Mouse (Mus musculus): ENCODE data around the gene Olfr610. TPM values are rescaled to one million over a fixed set of nuclear protein-coding genes. Genes with fewer than 3 reads are reported as not detected.
"Not testable (repeated sequence)": the region's sequence is repeated elsewhere in the genome, so short reads cannot be mapped to it uniquely, and the experiment has no call there.

Olfr610 gene
- not detected in 2 replicates for polyA plus RNA-seq (2016; fragmentation: Nextera tagmentation; extraction: Ambion mirVana)

GRCm38 (mm10) chr7:103512022-103512421, at the start of gene Olfr610:
TSS of gene Olfr610 (minus strand) at chr7:103512122.
- H3K4me3 ChIP-seq = no peak within 1 kb of the TSS
- H3K4me2 ChIP-seq (replicated peaks) = no peak within 1 kb of the TSS
- no peaks in the 10 kb centered on the region for H3K4me1 ChIP-seq
- H3K36me3 ChIP-seq = no peaks in the 10 kb centered on the region
- no peak for ATAC-seq (ENCODE audit: insufficient number of reproducible peaks, insufficient read depth, low FRiP score, low TSS enrichment)
- H3K9me3 ChIP-seq = no peaks in the 10 kb centered on the region
- 88% methylated on average over 2 of the region's 2 CpGs for WGBS
- H3K9ac ChIP-seq = no peak within 1 kb of the TSS
- no peaks in the 10 kb centered on the region for H3K27me3 ChIP-seq
- H3K27ac ChIP-seq = no peak within 1 kb of the TSS

DNA sequence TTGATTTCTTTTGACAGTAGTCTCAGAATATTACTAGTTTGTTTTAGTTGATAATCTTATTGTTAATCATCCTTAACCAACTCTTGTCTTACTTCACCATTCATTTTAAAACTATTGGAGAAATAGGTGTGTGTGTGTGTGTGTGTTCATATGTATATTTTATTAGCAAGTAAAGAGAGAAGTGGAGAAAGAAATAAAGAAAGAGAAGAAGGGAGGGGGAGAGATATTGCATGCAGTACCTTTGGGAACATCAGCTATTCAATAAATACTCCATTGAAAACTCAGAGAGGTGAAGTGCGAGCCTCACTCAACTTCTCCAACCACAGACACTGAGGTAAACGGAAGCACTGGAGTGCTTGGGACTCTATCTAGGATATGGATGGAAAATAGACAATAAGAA, 43.9 kb upstream of the Olfr610 start, which contains the start of gene Olfr615:
Olfr615 (plus strand) TSS at position 301 of the 400 bp plus-strand sequence.
- H3K4me3 ChIP-seq = no peak within 1 kb of the TSS
- H3K36me3 ChIP-seq = no peaks in the 10 kb centered on the region
- 75% methylated on average over 2 of the region's 2 CpGs for WGBS
- no peak for ATAC-seq (ENCODE audit: insufficient number of reproducible peaks, insufficient read depth, low FRiP score, low TSS enrichment)
- no peak within 1 kb of the TSS for H3K27ac ChIP-seq
- H3K27me3 ChIP-seq = no peaks in the 10 kb centered on the region
- H3K4me1 ChIP-seq = no peaks in the 10 kb centered on the region
- no peak within 1 kb of the TSS for H3K4me2 ChIP-seq (replicated peaks)
- H3K9ac ChIP-seq = no peak within 1 kb of the TSS
- H3K9me3 ChIP-seq = no peaks in the 10 kb centered on the region

GRCm38 (mm10) chr7:103547774-103548173, 35.9 kb upstream of the Olfr610 start, which contains the start of gene Olfr613:
TSS of gene Olfr613 (plus strand) at chr7:103548074.
- no peaks in the 10 kb centered on the region for H3K9me3 ChIP-seq
- no peaks in the 10 kb centered on the region for H3K4me1 ChIP-seq
- H3K36me3 ChIP-seq = no peaks in the 10 kb centered on the region
- H3K4me2 ChIP-seq (replicated peaks) = no peak within 1 kb of the TSS
- no peak for ATAC-seq (ENCODE audit: insufficient number of reproducible peaks, insufficient read depth, low FRiP score, low TSS enrichment)
- H3K27ac ChIP-seq = no peak within 1 kb of the TSS
- H3K27me3 ChIP-seq = no peaks in the 10 kb centered on the region
- H3K4me3 ChIP-seq = no peak within 1 kb of the TSS
- 74% methylated on average over 2 of the region's 2 CpGs for WGBS
- no peak within 1 kb of the TSS for H3K9ac ChIP-seq

GRCm38 (mm10) chr7:103542617-103543016, 30.7 kb upstream of the Olfr610 start, which contains the start of gene Olfr612:
TSS of gene Olfr612 (minus strand) at chr7:103542717.
- 87% methylated on average over 2 of the region's 2 CpGs for WGBS
- not testable (repeated sequence) for ATAC-seq (ENCODE audit: insufficient number of reproducible peaks, insufficient read depth, low FRiP score, low TSS enrichment); H3K27ac ChIP-seq; H3K4me2 ChIP-seq (replicated peaks); H3K36me3 ChIP-seq; H3K4me3 ChIP-seq; H3K9ac ChIP-seq; H3K4me1 ChIP-seq; H3K27me3 ChIP-seq; H3K9me3 ChIP-seq

- not testable (repeated sequence) for H3K36me3 ChIP-seq; ATAC-seq (ENCODE audit: insufficient number of reproducible peaks, insufficient read depth, low FRiP score, low TSS enrichment); H3K4me3 ChIP-seq; H3K27me3 ChIP-seq; H3K27ac ChIP-seq; H3K9ac ChIP-seq; H3K9me3 ChIP-seq; H3K4me2 ChIP-seq (replicated peaks); H3K4me1 ChIP-seq
- WGBS = 79% methylated on average over 1 of the region's 1 CpGs
Observed at GRCm38 (mm10) chr7:103520746-103521145, 8.8 kb upstream of the Olfr610 start, which contains the start of gene Olfr611. TSS of gene Olfr611 (minus strand) at chr7:103520846.

- 48% methylated on average over 1 of the region's 1 CpGs for WGBS
Observed at GRCm38 (mm10) chr7:103497962-103498361, 14.0 kb downstream of the Olfr610 start, which contains the start of gene Olfr609. TSS of gene Olfr609 (minus strand) at chr7:103498062.

GRCm38 (mm10) chr7:103477106-103477505, 34.8 kb downstream of the Olfr610 start:
- not testable (repeated sequence) for H3K27me3 ChIP-seq; H3K4me3 ChIP-seq; H3K27ac ChIP-seq; ATAC-seq (ENCODE audit: insufficient number of reproducible peaks, insufficient read depth, low FRiP score, low TSS enrichment); H3K9ac ChIP-seq; H3K9me3 ChIP-seq; H3K4me1 ChIP-seq; H3K36me3 ChIP-seq; H3K4me2 ChIP-seq (replicated peaks)
- WGBS = 87% methylated on average over 9 of the region's 9 CpGs

More at GRCm38 (mm10) chr7:103497962-103498361, 14.0 kb downstream of the Olfr610 start, which contains the start of gene Olfr609:
- no peaks in the 10 kb centered on the region for H3K4me1 ChIP-seq
- no peak within 1 kb of the TSS for H3K9ac ChIP-seq
- H3K4me3 ChIP-seq = no peak within 1 kb of the TSS
- no peak within 1 kb of the TSS for H3K27ac ChIP-seq
- no peaks in the 10 kb centered on the region for H3K9me3 ChIP-seq
- no peak within 1 kb of the TSS for H3K4me2 ChIP-seq (replicated peaks)
- H3K27me3 ChIP-seq = no peaks in the 10 kb centered on the region
- no peaks in the 10 kb centered on the region for H3K36me3 ChIP-seq
- ATAC-seq (ENCODE audit: insufficient number of reproducible peaks, insufficient read depth, low FRiP score, low TSS enrichment) = no peak

DNA sequence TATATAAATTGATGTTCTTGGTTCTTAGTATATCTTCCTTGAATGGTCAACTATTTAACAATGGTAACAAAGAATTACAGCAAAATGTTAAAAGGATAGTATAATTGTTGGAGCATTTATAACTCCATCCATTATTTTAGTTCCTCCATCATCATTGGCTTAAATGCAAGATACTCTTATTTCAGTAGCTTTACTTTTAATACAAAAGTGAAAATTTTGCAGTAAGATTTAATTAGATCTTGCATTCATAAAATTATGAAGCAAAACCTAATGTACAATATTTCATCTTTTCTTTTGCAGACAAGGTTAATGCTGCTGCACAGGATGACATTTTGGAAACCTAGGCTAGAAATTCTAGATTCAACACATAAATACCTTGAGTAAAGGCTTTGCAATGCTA, 42.3 kb downstream of the Olfr610 start, which contains the start of gene Olfr608:
Olfr608 (plus strand) TSS at position 301 of the 400 bp plus-strand sequence.
- ATAC-seq (ENCODE audit: insufficient number of reproducible peaks, insufficient read depth, low FRiP score, low TSS enrichment) = no peak
- Histone ChIP-seq H3K27ac (no peak within 1 kb of the TSS), H3K9ac (no peak within 1 kb of the TSS), H3K36me3 (no peaks in the 10 kb centered on the region), H3K9me3 (no peaks in the 10 kb centered on the region), H3K4me3 (no peak within 1 kb of the TSS), H3K4me1 (no peaks in the 10 kb centered on the region), H3K4me2 (replicated peaks) (no peak within 1 kb of the TSS), H3K27me3 (no peaks in the 10 kb centered on the region)

DNA sequence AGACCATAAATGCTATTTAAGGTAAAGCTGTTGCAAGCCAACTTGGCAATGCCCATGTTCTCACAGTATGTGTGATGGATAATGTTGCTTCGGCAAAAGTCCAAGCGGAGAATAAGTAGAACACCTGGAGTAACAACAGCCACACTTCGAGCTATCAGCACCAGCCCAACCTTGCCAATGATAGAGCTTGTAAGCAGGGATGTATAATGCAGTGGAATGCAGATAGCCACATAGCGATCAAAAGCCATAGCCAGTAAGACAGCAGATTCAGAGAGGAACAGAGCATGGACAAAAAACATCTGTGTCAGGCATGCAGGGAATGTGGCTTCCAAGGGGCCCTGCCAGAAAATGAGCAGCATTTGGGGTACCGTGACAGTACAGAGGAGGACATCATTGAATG, 51.3 kb downstream of the Olfr610 start:
- ATAC-seq (ENCODE audit: insufficient number of reproducible peaks, insufficient read depth, low FRiP score, low TSS enrichment) = no peak
- Histone ChIP-seq H3K36me3 (no peaks in the 10 kb centered on the region), H3K27ac (no peak overlapping the region), H3K9me3 (no peaks in the 10 kb centered on the region), H3K9ac (no peak overlapping the region), H3K4me2 (replicated peaks) (no peak overlapping the region), H3K27me3 (no peaks in the 10 kb centered on the region), H3K4me1 (no peaks in the 10 kb centered on the region), H3K4me3 (no peak overlapping the region)
- whole genome bisulfite sequencing = 88% methylated on average over 5 of the region's 5 CpGs

Other genes starting within 250 kb of the Olfr610 start
- not detected in 2 replicates for gene Olfr596, start 206.5 kb downstream of the Olfr610 start, polyA plus RNA-seq (2016; fragmentation: Nextera tagmentation; extraction: Ambion mirVana)
- not detected in 2 replicates for gene Olfr597, start 195.8 kb downstream of the Olfr610 start, polyA plus RNA-seq (2016; fragmentation: Nextera tagmentation; extraction: Ambion mirVana)
- gene Olfr598, start 188.6 kb downstream of the Olfr610 start, polyA plus RNA-seq (2016; fragmentation: Nextera tagmentation; extraction: Ambion mirVana) = not detected in 2 replicates
- not detected in 2 replicates for gene Olfr599, start 176.2 kb downstream of the Olfr610 start, polyA plus RNA-seq (2016; fragmentation: Nextera tagmentation; extraction: Ambion mirVana)
- not detected in 2 replicates for gene Olfr600, start 162.5 kb downstream of the Olfr610 start, polyA plus RNA-seq (2016; fragmentation: Nextera tagmentation; extraction: Ambion mirVana)
- not detected in 2 replicates for gene Olfr601, start 149.5 kb downstream of the Olfr610 start, polyA plus RNA-seq (2016; fragmentation: Nextera tagmentation; extraction: Ambion mirVana)
- not detected in 2 replicates for gene Olfr603, start 125.9 kb downstream of the Olfr610 start, polyA plus RNA-seq (2016; fragmentation: Nextera tagmentation; extraction: Ambion mirVana)
- not detected in 2 replicates for gene Usp17lc, start 97.0 kb downstream of the Olfr610 start, polyA plus RNA-seq (2016; fragmentation: Nextera tagmentation; extraction: Ambion mirVana)
- not detected in 2 replicates for gene Olfr605, start 66.7 kb downstream of the Olfr610 start, polyA plus RNA-seq (2016; fragmentation: Nextera tagmentation; extraction: Ambion mirVana)
- gene Olfr606, start 63.1 kb downstream of the Olfr610 start, polyA plus RNA-seq (2016; fragmentation: Nextera tagmentation; extraction: Ambion mirVana) = not detected in 2 replicates
- gene Olfr607, start 48.0 kb downstream of the Olfr610 start, polyA plus RNA-seq (2016; fragmentation: Nextera tagmentation; extraction: Ambion mirVana) = not detected in 2 replicates
- not detected in 2 replicates for gene Olfr608, start 42.2 kb downstream of the Olfr610 start, polyA plus RNA-seq (2016; fragmentation: Nextera tagmentation; extraction: Ambion mirVana)
- not detected in 2 replicates for gene Olfr609, start 14.1 kb downstream of the Olfr610 start, polyA plus RNA-seq (2016; fragmentation: Nextera tagmentation; extraction: Ambion mirVana)
- gene Olfr611, start 8.7 kb upstream of the Olfr610 start, polyA plus RNA-seq (2016; fragmentation: Nextera tagmentation; extraction: Ambion mirVana) = not detected in 2 replicates
- gene Olfr612, start 30.6 kb upstream of the Olfr610 start, polyA plus RNA-seq (2016; fragmentation: Nextera tagmentation; extraction: Ambion mirVana) = not detected in 2 replicates
- not detected in 2 replicates for gene Olfr613, start 36.0 kb upstream of the Olfr610 start, polyA plus RNA-seq (2016; fragmentation: Nextera tagmentation; extraction: Ambion mirVana)
- gene Olfr615, start 44.0 kb upstream of the Olfr610 start, polyA plus RNA-seq (2016; fragmentation: Nextera tagmentation; extraction: Ambion mirVana) = not detected in 2 replicates
- gene Olfr616, start 57.0 kb upstream of the Olfr610 start, polyA plus RNA-seq (2016; fragmentation: Nextera tagmentation; extraction: Ambion mirVana) = not detected in 2 replicates
- 0.15 TPM in 1 of 2 replicates, not detected in the other for gene Olfr617, start 60.9 kb upstream of the Olfr610 start, polyA plus RNA-seq (2016; fragmentation: Nextera tagmentation; extraction: Ambion mirVana)
- not detected in 2 replicates for gene Olfr618, start 78.0 kb upstream of the Olfr610 start, polyA plus RNA-seq (2016; fragmentation: Nextera tagmentation; extraction: Ambion mirVana)
- not detected in 2 replicates for gene Olfr619, start 88.5 kb upstream of the Olfr610 start, polyA plus RNA-seq (2016; fragmentation: Nextera tagmentation; extraction: Ambion mirVana)
- gene Olfr620, start 100.4 kb upstream of the Olfr610 start, polyA plus RNA-seq (2016; fragmentation: Nextera tagmentation; extraction: Ambion mirVana) = not detected in 2 replicates
- not detected in 2 replicates for gene Olfr622, start 130.6 kb upstream of the Olfr610 start, polyA plus RNA-seq (2016; fragmentation: Nextera tagmentation; extraction: Ambion mirVana)
- gene Olfr623, start 151.6 kb upstream of the Olfr610 start, polyA plus RNA-seq (2016; fragmentation: Nextera tagmentation; extraction: Ambion mirVana) = not detected in 2 replicates
- gene Olfr624, start 159.1 kb upstream of the Olfr610 start, polyA plus RNA-seq (2016; fragmentation: Nextera tagmentation; extraction: Ambion mirVana) = 0.04 and 0.10 TPM in 2 replicates
- not detected in 2 replicates for gene Olfr625-ps1, start 170.6 kb upstream of the Olfr610 start, polyA plus RNA-seq (2016; fragmentation: Nextera tagmentation; extraction: Ambion mirVana)
- gene Olfr243, start 202.5 kb upstream of the Olfr610 start, polyA plus RNA-seq (2016; fragmentation: Nextera tagmentation; extraction: Ambion mirVana) = not detected in 2 replicates
- not detected in 2 replicates for gene Olfr628, start 218.3 kb upstream of the Olfr610 start, polyA plus RNA-seq (2016; fragmentation: Nextera tagmentation; extraction: Ambion mirVana)
- not detected in 2 replicates for gene Olfr629, start 232.8 kb upstream of the Olfr610 start, polyA plus RNA-seq (2016; fragmentation: Nextera tagmentation; extraction: Ambion mirVana)
- not detected in 2 replicates for gene Olfr630, start 245.2 kb upstream of the Olfr610 start, polyA plus RNA-seq (2016; fragmentation: Nextera tagmentation; extraction: Ambion mirVana)